Mouse (Mus musculus): ENCODE data around the gene Ildr1.

The Ildr1 gene

DNA sequence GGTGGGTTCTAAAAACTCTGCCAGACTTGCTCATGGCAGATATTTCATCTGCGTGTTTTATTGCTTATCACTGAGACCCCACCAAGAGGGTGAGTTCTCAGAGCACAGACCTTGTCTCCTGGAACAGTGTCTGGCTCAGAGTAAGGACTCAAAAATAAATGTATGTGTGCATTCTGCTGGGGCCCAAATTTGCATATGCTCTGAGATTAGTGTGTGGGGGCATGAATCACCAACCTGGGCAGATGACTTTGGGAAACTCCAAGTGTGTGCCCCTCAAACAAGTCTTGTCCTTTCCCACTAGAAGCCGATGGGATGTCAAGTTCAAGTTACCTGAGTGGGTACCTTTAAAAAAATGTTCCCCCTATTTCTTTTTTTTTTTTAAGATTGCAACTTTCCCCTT is 6.7 kb downstream of the Ildr1 start:
- DNase-seq (ENCODE audit: low spot score): no peak

DNA sequence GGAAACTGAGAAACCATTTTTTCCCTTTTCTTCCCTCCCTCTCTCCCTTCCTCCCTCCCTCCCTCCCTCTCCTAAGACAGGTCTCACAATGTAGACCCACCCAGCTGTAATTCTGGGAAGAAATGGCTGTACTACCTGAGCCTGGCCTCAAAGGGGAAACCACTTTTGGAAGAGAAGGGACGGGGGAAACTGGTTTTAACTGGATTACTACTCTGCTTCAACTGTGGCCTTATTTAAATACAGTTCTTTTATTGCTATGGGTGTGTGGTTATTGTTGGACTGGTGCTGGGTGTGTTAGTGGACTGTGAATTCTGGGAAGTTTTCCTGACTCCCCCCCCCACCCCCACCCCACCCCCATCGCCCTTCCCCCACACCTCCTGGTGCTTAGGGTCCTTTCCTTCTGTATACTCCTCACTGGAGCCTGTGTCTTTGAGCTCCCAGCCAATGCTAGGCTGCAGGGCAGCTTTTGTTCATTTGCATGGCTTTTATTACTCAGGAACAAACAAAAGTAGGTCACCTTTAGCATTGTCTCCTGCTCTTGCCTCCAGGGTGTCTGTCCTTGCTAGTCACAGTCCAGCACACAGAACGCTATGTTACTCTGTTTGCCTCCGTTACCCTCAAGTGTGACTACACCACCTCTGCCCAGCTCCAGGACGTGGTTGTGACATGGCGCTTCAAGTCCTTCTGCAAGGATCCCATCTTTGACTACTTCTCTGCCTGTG is 14.1 kb downstream of the Ildr1 start:
- DNase-seq (ENCODE audit: low spot score): no peak

DNA sequence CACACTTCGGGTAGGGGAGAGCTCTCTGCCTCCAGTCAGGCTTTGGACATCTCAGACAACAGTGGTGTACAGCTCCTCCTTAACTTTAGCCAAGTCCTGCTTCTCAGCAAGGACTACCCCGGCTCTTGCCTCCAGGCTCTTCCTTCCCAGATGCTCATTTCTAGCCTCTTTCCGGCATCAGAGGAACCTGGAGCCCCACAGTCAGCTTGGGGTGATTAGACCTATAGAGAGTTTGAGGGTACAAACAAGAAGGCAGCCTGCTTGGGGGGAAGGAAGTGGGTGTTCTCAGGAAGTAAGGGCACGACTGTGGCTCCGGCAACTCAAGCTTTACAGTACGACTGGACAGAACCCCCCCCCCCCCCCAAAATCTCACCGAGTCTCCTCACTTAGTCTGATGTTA is 15.0 kb downstream of the Ildr1 start:
- no peak for DNase-seq (ENCODE audit: low spot score)

DNA sequence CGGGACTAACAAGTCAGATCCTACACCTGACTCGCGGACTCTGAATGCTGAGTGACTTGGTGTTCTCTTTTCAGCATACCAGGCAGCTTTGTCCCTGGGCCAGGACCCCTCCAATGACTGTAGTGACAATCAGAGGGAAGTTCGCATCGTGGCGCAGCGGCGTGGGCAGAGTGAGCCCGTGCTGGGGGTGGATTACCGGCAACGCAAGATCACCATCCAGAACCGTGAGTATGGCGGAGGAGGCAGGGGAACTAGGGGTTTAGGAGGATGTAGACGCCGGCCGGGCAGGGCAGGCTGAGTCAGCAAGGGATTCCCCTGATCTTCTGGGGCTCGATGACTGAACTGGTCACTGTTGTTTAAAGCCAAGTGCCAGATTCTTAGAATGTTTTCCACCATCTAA is 15.6 kb downstream of the Ildr1 start:
- no peak for DNase-seq (ENCODE audit: low spot score)

DNA sequence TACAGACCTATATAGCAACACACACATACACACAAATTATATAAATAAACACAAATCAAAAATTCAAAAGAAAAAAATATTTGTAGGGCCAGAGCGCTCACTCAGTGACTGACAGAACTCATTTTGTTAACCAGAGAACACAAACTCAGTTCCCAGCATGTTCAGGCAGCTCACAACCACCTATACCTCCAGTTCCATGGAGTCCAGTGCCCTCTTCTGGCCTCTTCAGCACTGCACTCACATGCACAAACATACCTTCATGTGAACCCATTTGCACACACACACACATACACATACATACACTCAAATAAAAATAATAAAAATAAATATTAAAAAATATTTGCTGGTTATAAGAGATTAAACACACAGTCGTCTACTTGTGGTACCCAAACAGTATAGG is 17.0 kb downstream of the Ildr1 start:
- DNase-seq (ENCODE audit: low spot score): no peak

DNA sequence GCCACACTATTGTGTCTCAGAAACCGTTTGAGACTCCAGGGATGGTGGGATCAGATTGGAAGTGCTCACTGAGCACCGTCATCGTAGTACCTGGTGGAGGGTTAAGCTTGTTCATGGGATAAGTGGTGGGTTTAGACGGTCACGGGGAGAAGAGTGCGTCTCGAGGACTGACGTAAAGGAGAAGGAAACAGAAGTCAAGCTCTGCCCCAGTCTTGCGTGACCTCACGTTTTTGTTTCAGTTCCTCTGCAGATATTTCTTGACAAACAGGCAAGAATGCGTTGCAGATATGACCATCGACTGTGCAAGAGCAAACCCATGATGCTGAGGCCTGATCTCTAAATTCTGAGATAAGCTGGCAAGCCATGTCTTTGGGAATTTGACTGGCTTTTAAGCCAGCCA is 18.0 kb downstream of the Ildr1 start:
- no peak for DNase-seq (ENCODE audit: low spot score)

DNA sequence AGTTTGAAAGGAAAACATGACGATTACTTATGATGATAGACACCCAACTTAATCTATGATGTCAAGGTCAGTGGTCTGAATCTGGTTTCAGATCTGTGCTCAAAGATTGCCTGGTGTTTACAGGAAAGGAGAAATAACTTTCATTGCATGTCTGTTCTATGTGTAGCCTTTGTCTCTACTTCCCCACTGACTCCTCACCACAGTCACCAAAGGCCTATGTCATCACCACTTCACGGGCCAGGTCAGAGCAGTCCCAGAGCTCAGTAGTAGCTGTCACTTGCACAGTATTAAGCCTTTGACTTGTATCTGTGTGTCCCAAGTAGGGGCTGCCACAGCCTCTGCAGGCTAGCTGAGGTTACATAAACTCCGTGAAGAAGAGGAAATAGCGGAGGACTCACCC is 23.7 kb downstream of the Ildr1 start:
- no peak for DNase-seq (ENCODE audit: low spot score)

DNA sequence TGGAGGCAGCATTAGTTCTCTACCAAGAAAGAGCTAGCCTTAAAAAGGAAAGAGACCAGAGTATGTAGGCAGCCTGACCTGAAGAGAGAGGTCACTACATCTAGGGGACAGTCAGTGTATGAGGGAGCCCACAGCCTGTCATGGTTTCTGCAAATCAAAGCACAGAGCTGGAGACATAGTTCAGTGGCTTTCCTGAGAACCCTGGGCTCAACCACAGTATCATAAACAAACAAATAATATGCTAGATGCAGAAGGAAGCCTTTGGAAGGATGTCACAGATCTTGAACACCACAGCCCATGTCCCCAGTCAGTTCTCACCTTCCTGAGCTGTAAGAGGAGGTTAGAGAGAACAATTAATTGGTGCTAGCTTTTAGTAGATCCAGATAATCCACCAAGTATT is 24.9 kb downstream of the Ildr1 start:
- DNase-seq (ENCODE audit: low spot score): no peak

DNA sequence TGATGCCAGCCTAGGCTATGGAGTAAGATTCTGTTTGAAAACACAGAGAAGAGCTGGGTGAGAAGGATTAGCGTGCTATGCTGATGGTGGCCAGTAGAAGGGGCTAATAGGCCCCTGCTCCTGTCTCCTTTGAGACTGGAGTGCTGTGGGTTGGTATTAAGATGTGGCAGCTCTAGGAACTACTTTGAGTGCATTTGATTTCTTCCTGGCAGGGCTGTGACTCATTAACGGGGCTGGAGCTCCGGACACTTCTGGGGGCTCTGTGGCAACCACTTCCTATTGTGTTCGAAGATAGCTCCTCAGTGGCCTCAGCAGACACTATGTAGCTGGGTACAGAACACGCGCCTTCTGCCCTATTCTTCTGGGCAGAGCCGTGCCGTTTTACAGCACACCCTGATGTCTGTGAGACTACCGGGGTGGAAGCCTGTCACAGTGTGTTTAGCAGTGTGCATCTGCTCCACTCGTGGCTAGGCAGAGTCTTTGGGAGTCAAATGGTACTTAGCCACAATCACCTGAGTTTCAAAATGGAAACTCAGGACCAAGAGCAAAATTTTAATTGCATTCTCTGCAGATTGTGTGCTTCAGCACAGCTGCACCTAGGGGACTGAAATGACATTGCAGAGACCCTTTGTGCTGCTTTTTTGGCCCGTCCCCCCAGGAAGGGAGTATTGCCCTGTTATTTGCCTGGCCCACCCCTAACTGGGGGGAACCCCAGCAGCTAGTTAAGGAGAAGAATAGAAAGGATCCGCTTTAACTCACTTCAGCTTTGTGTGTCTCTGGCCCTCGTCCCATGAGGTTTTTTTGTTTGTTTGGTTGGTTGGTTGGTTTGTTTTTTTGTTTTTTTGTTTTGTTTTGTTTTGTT is 26.6 kb downstream of the Ildr1 start:
- no peak for DNase-seq (ENCODE audit: low spot score)

DNA sequence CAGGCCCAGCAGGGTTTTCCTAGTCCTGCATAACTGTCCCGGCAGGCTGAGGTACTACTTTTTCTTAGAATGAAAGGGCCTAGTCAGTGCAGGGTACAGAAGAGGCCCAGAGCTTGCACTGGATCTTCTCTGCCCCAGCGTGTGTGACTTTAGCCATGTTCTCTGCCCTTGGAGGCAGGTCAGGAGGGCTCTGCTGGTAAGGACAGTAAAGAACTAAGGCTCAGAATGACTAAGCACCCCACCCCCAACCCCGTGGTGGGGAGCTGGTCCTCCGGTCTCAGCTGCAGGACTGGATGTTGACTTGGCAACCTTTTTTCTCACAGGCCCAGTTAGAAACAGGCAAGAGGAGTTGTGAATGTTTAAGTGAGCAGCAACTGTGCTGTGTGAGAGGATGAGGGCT is 29.0 kb downstream of the Ildr1 start:
- no peak for DNase-seq (ENCODE audit: low spot score)

DNA sequence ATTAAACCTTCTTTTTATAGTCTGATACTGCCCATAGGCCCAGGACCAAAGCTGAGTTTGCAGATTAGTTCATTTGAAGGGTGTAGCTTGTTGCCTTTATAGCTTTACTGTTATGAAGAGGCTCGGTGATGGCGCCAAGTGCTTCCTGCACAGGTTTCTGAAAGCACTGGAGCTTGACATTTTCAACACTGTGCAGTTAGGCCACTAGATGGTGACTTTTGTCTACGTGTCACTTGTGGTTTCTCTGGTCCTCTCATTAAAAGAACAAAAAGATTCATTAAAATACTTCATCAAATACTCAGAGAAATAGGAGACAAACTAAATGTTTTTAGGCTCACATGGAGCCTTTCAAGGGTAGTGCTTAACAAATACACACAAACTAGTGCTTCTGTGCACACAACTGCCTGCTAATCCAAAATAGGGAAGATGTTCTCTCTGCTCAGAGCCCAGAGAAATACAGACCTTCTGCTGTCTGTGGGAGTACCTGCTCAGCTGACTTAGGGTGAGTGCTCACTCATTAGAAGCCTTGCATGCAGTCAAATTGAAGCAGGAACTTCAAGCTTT is 30.2 kb downstream of the Ildr1 start:
- no peak for DNase-seq (ENCODE audit: low spot score)

DNA sequence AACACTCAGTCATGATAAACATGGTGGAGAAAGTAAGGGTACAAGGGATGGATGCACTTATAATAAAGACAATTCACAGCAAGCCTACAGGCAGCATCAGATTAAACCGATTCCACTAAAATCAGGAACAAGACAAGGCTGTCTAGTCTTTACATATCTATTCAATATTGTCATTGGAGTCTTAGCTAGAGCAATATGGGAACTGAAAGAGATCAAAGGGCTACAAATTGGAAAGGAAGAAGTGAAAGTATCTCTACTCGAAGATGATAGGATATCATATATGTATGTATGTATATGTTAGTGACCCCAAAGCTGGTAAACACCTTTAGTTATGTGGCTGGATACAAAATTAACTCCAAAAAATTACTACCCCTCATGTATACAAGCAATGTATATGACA is 35.2 kb downstream of the Ildr1 start:
- DNase-seq (ENCODE audit: low spot score): no peak

DNA sequence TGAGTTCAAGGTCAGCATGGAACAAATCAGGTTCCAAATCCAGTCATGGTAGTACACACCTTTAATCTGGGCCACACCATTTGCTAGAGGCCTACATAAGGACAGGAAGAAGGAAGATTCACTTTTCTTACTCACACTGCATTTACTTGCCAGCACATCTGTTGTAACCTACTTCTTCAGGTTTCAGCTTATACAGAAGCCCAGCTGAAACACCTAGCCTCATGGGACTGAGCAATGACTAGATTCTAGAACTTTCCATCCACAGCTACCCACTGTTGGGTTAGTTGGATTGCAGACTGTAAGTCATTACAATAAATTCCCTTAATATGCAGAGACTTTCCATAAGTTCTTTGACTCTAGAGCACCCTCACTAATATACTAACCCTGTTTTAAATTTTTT is 38.8 kb downstream of the Ildr1 start:
- DNase-seq (ENCODE audit: low spot score): no peak

DNA sequence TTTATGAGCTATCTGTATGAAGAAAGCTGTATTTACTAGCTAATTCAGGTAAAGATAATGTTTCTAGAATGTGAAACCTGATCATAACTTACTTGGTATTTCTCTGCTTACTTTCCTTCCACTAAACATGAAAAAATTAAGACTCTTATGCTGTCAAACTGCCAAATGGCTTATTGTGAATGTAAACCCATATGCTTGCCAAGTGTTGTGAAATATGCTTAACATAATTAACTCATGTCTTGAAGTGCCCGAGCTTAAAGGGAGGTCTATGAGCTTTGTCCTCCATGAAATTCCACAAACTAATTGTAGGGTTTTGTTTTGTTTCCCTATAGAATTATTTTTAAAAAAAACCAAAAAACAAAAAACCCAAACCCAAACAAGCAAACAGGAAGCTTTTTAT is 40.0 kb downstream of the Ildr1 start:
- DNase-seq (ENCODE audit: low spot score): no peak

DNA sequence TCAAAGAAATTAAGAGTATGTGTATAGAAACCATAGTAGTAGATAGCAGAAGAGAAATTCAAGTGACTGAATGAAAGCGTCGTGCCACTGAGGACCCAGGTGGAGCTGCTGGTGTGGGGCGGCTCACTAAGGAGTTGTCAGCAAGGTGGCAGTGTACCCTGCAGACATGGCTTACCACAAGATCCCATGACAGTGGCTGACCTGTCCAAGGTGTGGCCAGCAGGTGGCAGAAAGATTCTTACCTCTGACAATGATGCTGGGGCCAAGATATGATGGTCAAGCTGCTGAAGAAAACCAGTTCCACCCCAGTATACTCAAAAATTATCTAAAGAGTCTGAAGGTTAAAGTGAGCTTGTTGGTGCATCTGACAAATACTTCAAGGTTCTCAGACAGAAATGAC is 41.6 kb downstream of the Ildr1 start:
- DNase-seq (ENCODE audit: low spot score): no peak

DNA sequence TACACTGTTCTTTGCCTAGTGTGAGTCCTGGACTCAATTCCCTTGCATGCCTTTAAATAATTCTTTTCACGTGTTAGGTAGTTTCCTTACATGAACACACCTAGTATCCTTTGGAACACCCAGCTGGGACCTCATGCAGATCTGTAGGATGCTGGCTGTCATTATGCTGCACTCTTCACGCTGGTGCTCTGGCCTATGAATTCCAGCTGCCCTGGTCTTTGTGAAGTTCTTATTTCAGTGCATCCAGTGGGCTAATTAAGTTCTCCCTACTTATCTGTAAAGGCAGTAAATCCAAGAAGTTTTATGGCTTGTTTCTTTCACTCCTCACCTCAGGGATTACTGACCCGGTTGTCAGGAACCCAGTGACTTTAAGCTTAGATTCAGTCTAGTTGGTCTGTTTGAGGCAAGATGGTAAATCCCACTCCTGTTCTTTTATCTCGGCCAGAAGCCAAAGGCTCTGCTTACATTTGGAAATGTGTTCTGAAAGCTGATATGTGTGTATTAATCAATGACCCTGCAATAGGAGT is 45.7 kb downstream of the Ildr1 start:
- DNase-seq (ENCODE audit: low spot score): no peak

DNA sequence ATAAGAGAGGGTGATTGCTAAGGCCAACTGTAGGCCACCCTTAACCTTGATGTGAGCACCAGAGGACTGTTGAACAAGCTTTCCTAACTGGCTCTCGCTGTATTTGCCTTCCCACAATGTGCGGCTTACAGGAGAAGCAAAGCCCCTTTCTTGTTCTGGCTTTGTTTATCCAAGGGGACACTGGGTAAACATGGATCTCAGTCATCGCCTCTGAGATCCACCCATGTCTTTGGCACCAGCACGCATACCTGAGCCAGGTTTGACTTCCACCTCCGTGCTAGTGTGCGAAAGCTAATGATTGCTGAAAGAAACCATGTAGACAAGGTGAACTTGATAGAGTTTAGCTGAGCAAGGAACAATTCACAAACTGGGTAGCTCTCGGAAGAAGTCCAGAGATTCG is 49.8 kb downstream of the Ildr1 start:
- no peak for DNase-seq (ENCODE audit: low spot score)

DNA sequence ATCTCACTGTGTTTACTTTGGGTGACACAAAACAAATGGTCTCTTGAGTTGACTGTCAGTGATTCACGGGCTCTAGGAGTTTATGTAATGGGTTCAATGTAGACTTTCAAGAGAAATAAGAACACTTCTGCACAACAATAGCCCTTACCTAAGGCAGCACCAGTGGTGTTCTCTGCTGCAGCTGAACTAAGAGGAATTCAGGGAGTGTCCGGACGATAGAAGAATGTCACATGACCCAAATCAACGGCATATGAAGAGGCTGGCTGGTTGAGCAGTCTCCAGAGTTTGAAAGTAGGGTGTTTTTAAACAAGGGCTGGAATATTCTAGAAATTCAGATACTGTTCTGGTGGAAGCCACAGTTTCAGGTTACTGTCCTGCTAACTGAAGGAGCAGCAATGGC is 53.3 kb downstream of the Ildr1 start:
- DNase-seq (ENCODE audit: low spot score): no peak

DNA sequence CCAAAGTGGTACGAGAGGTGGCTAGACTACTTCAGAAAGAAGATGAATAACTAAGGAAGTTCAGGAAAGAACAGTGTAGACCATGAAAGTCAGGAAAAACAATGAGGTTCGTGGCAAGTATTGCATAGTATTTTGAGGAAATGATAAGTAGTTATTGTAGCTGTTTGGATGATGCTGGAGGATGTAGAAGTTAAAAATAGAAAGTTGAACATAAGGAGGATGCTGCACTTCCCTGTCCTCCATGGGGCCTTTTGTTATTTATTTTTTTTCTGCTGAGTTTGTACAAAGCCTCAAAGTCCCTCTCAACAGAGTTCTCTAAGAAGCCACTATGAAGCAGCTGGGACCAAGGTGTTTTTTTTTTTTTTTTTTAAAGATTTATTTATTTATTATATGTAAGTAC is 54.0 kb downstream of the Ildr1 start:
- DNase-seq (ENCODE audit: low spot score): no peak

DNA sequence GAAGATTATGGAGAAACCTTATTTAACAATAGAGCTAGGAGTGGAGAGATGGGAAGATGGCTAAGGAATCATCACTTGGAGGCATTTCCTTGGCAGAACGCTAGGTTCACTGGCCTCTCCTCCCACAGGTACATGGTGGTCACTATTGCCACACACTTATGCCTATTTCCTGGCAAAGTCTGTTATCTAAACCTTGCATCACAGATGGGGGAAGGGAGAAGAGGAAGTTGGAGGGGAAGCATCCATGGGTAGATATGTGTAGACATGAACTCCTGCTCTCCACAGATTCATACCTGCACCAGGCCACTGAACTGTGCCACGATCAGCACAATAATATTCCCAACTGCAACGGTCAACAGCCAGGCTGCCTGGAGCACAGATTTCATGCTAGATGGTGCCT is 58.2 kb downstream of the Ildr1 start:
- no peak for DNase-seq (ENCODE audit: low spot score)

DNA sequence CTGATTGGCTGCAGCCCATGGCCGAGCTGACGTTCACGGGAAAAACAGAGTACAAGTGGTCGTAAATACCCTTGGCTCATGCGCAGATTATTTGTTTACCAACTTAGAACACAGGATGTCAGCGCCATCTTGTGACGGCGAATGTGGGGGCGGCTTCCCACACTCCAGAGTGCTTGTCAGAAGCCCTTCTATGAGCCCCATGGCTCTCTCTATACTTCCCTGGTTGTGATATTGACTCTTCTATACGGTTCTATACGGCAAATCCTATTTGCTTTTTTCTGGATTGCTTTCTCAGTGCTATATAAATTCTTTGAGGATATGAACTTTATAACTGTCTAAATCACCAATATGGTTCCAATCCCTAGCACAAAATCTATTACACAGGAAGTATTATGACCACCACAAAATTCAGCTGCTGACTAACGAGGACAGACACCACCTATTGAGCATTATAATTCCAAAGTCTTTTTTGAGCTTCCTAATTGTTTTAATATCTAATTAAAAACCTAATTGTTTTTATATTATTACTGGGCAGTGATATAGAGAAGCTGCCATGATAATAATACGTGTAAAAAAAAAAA is 76.5 kb downstream of the Ildr1 start:
- no peak for DNase-seq (ENCODE audit: low spot score)

DNA sequence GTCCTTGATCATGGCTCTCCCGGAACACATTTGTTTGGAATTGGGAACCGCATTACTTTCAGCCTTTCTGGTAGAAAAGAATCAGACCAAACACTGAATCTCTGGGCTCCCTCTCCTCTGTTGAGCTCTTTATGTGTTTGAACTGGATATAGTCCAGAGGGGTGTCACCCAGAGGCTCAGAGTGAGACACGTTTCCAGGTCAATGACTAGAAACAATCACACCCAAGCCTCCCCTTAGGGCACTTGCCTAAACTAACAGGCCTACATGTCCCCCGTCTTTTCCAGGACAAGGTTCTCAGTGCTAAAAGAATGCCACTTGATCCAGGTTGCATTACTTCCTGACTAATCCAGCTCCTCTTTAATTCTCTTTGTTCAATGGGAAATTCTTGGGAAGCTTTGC is 77.1 kb downstream of the Ildr1 start:
- no peak for DNase-seq (ENCODE audit: low spot score)

DNA sequence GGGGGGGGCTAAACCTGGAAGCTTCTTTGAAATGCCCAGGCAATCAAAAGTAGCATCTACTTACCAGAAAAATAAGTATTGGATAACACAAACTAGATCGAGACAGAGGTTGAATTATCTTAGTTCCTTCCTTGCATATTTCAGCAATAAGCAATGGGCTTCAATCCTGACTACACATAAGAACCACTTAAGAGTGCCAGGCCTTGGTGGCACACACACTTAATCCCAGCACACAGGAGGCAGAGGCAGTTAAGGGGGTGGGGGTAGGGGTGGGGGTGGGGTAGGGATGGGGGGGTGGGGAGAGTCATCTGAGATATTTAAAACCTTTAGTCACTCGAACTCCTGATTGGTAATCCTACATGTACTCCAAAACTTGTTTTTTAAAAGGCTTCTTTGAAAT is 77.5 kb downstream of the Ildr1 start:
- DNase-seq (ENCODE audit: low spot score): no peak
